Mouse (Mus musculus): ENCODE results near the gene Zfp69. TPM values are rescaled to one million over a fixed set of nuclear protein-coding genes. Genes with fewer than 3 reads are reported as not detected.

The Zfp69 gene
- total and polyA plus RNA-seq, 3 experiments: 0.46 to 2.2 (median 0.89) TPM

DNA sequence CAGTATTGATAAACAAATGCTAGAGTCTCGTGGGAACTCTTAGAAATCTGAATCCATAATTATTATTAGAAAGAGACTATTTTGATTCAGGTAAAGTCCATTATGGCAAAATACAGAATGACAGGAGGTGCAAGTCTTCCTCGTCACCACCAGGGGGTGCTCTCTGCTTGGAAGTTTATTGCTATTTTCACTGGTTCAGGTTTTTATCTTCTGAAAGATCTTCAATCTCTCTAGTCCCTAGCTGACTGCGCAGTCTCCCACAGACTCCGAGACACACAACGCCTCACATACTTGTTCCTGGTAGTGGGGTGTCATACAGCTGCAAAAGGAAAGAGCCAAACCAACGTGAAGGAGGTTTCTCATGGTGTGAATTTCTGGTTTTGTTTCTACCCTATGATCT is 34.9 kb upstream of the Zfp69 start (continued):
- TF ChIP-seq ELF1 (IDR thresholded peaks at IDR 0.05; ENCODE audit: low read depth, low read length): no peak
- peak; percentile 94 to 97 for TF ChIP-seq CTCF (conservative IDR thresholded peaks at IDR 0.05 in 1 of 2, IDR thresholded peaks at IDR 0.05 in 1 of 2; ENCODE audit: low read depth in 2 of 2, low read length in 2 of 2)
- TF ChIP-seq USF1 (IDR thresholded peaks at IDR 0.05; ENCODE audit: low read depth, low read length): no peak

DNA sequence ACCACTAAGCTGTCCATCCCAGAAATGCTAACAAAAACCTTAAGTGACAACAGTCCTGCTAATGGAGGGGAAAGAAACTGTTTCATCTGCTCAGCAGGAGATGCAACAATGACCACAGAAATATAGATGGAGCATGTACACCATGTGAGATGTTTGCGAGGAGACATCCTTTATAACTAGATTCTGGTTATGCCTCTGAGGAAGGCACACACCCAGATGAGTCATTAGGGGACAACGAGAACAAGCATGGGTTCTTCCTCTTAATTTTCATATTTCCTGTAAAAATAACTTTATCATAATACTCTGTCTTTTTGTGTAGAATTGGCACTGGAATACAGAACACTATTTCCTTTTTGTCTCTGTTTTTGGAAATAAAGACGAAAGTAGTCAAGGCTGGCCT is 26.7 kb upstream of the Zfp69 start:
- Histone ChIP-seq H3K9me3 (replicated peaks; ENCODE audit: low read length) (no peaks in the 10 kb centered on the region), H3K27me3 (replicated peaks) (no peaks in the 10 kb centered on the region), H3K4me1 (ENCODE audit: control insufficient read depth in 1 of 2, insufficient read depth in 2 of 2) (peaks cover 4 to 57% of the 10 kb centered on the region in 2 experiments), H3K36me3 (replicated peaks in 1 of 2; ENCODE audit: control insufficient read depth in 1 of 2, insufficient read depth in 1 of 2, low read length in 1 of 2) (peaks cover 39 to 83% of the 10 kb centered on the region in 2 experiments), H3K4me3 (replicated peaks in 1 of 3; ENCODE audit: low read depth in 2 of 3, low read length in 2 of 3, poor library complexity in 1 of 3) (no peak overlapping the region), H3K27ac (ENCODE audit: insufficient read depth, low read depth) (no peak overlapping the region), H3K79me2 (replicated peaks; ENCODE audit: control insufficient read depth, extremely low read depth, insufficient read depth, poor library complexity, severe bottlenecking) (no peaks in the 10 kb centered on the region), H3K4me2 (ENCODE audit: insufficient read depth, low read depth, poor library complexity, severe bottlenecking) (no peak overlapping the region), H3K9ac (ENCODE audit: insufficient read depth, low read depth) (no peak overlapping the region)
- DNase-seq (ENCODE audit: extremely low read depth): peak; percentile 47
- dilution Hi-C loops (cut with MboI; ENCODE audit: extremely low pct_ligation_motif_present, extremely low pct_unique_long_range_greater_than_20kb, low sequenced_read_pairs) (no loop called here), in situ Hi-C loops (cut with MboI; ENCODE audit: low pct_ligation_motif_present, low pct_unique_long_range_greater_than_20kb, low sequenced_read_pairs) (no loop called here)
- TF ChIP-seq IRF4 (IDR thresholded peaks at IDR 0.05; ENCODE audit: low read depth, low read length) (0 out of 2 replicates have a peak, but pooled peaks have one; percentile 24), PAX5 (IDR thresholded peaks at IDR 0.05; ENCODE audit: low read length) (no peak)

DNA sequence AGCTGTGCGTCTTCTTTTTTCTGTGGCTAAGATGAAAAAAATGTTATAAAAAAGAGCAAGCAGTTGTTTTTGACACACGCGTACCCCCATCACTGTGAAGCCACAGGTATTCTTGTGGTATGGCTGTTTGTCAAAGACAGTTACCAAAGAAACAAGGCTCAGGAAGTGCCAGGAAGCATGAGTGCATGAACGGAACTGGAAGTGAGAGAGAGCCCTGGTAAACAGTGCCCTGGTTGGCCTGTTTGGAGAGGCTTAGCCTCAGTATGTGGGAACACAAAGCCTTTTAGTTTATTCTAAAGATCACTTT is 23.9 kb upstream of the Zfp69 start:
- peaks cover 4 to 51% of the 10 kb centered on the region in 2 experiments for H3K4me1 ChIP-seq (ENCODE audit: control insufficient read depth in 1 of 2, insufficient read depth in 2 of 2)
- no peak for TF ChIP-seq BHLHE40 (IDR thresholded peaks at IDR 0.05; ENCODE audit: low read depth, low read length)
- TF ChIP-seq RCOR1 (conservative IDR thresholded peaks at IDR 0.05; ENCODE audit: low read depth, low read length): no peak
- TF ChIP-seq POLR2AphosphoS2 (IDR thresholded peaks at IDR 0.05; ENCODE audit: low read depth, low read length): no peak
- TF ChIP-seq ZNF384 (IDR thresholded peaks at IDR 0.05; ENCODE audit: low read depth, low read length): no peak
- no peak for TF ChIP-seq JUND (conservative IDR thresholded peaks at IDR 0.05; ENCODE audit: low read depth, low read length)
- TF ChIP-seq UBTF (IDR thresholded peaks at IDR 0.05; ENCODE audit: low read depth, low read length): no peak
- no peak for TF ChIP-seq CHD2 (IDR thresholded peaks at IDR 0.05; ENCODE audit: low read length)
- no peak for TF ChIP-seq ZC3H11A (IDR thresholded peaks at IDR 0.05; ENCODE audit: low read depth, low read length)
- TF ChIP-seq IRF4 (IDR thresholded peaks at IDR 0.05; ENCODE audit: low read depth, low read length): no peak
- no peak for TF ChIP-seq KAT2A (IDR thresholded peaks at IDR 0.05; ENCODE audit: insufficient replicate concordance, low read length)
- no peak for TF ChIP-seq EP300 (IDR thresholded peaks at IDR 0.05; ENCODE audit: low read length)
- no peak for TF ChIP-seq PAX5 (IDR thresholded peaks at IDR 0.05; ENCODE audit: low read length)
- TF ChIP-seq NRF1 (IDR thresholded peaks at IDR 0.05; ENCODE audit: low read depth, low read length): no peak
- TF ChIP-seq USF2 (conservative IDR thresholded peaks at IDR 0.05; ENCODE audit: low read depth, low read length): no peak
- no peak for TF ChIP-seq CHD1 (IDR thresholded peaks at IDR 0.05; ENCODE audit: low read depth, low read length)
- no peak for TF ChIP-seq MAZ (IDR thresholded peaks at IDR 0.05; ENCODE audit: low read depth, low read length)
- no peak for TF ChIP-seq ZKSCAN1 (IDR thresholded peaks at IDR 0.05; ENCODE audit: borderline replicate concordance, low read depth, low read length)
- no peak for TF ChIP-seq ZMIZ1 (IDR thresholded peaks at IDR 0.05; ENCODE audit: low read depth, low read length)
- TF ChIP-seq HCFC1 (IDR thresholded peaks at IDR 0.05; ENCODE audit: low read depth, low read length): no peak
- TF ChIP-seq CTCF (conservative IDR thresholded peaks at IDR 0.05 in 1 of 2, IDR thresholded peaks at IDR 0.05 in 1 of 2; ENCODE audit: low read depth in 2 of 2, low read length in 2 of 2): no peak
- dilution Hi-C loops (cut with MboI; ENCODE audit: extremely low pct_ligation_motif_present, extremely low pct_unique_long_range_greater_than_20kb, low sequenced_read_pairs): no loop called here
- in situ Hi-C loops (cut with MboI; ENCODE audit: low pct_ligation_motif_present, low pct_unique_long_range_greater_than_20kb, low sequenced_read_pairs): no loop called here
- H3K36me3 ChIP-seq (replicated peaks in 1 of 2; ENCODE audit: control insufficient read depth in 1 of 2, insufficient read depth in 1 of 2, low read length in 1 of 2): peaks cover 40 to 82% of the 10 kb centered on the region in 2 experiments
- no peaks in the 10 kb centered on the region for H3K79me2 ChIP-seq (replicated peaks; ENCODE audit: control insufficient read depth, extremely low read depth, insufficient read depth, poor library complexity, severe bottlenecking)
- H3K4me2 ChIP-seq (ENCODE audit: insufficient read depth, low read depth, poor library complexity, severe bottlenecking): no peak overlapping the region
- no peaks in the 10 kb centered on the region for H3K9me3 ChIP-seq (replicated peaks; ENCODE audit: low read length)
- H3K4me3 ChIP-seq (replicated peaks in 1 of 3; ENCODE audit: low read depth in 2 of 3, low read length in 2 of 3, poor library complexity in 1 of 3): no peak overlapping the region
- no peak for DNase-seq (ENCODE audit: extremely low read depth)
- no peaks in the 10 kb centered on the region for H3K27me3 ChIP-seq (replicated peaks)
- no peak overlapping the region for H3K9ac ChIP-seq (ENCODE audit: insufficient read depth, low read depth)
- H3K27ac ChIP-seq (ENCODE audit: insufficient read depth, low read depth): no peak overlapping the region

Data from CH12.LX (cell line).